Mouse (Mus musculus) ES-Bruce4 (cell line): ENCODE data around the gene Cd160.

Experiments used
- CTCF ChIP-seq: IDR thresholded peaks from one replicate; pipeline ENCODE4 v1.8.1; 2011; ENCODE audit warnings: low read depth, low read length
- EP300 ChIP-seq: IDR thresholded peaks from 2 replicates; pipeline ENCODE4 v1.6.1; 2011; ENCODE audit warnings: low read depth, low read length; ENCODE audit not compliant: insufficient read depth

- no peak for TF ChIP-seq CTCF
- TF ChIP-seq EP300 = no peak
These were observed 17.8 kb upstream of the Cd160 start for GRCm38 (mm10) chr3:96846985-96847384.
